Mouse (Mus musculus): ENCODE results near the gene Adamts3. TPM values are rescaled to one million over a fixed set of nuclear protein-coding genes. Genes with fewer than 3 reads are reported as not detected.

Gene Adamts3
- polyA plus RNA-seq, 1 experiment = 0.46 TPM

GRCm38 (mm10) chr5:89678148-89678547 is 205.0 kb downstream of the Adamts3 start:
- Histone ChIP-seq H3K27me3 (ENCODE audit: control insufficient read depth, insufficient read depth, low read length) (no peaks in the 10 kb centered on the region), H3K4me3 (ENCODE audit: low read depth, low read length) (no peak overlapping the region), H3K27ac (ENCODE audit: insufficient read depth, low read depth, low read length) (no peak overlapping the region), H3K4me1 (ENCODE audit: control insufficient read depth, insufficient read depth, insufficient read length, low read length) (no peaks in the 10 kb centered on the region), H3K36me3 (ENCODE audit: control insufficient read depth, insufficient read depth, low read length) (no peaks in the 10 kb centered on the region)
- TF ChIP-seq POLR2A (IDR thresholded peaks at IDR 0.05; ENCODE audit: low read depth, low read length) = no peak
- no peak for TF ChIP-seq CTCF (IDR thresholded peaks at IDR 0.05; ENCODE audit: extremely low read depth, insufficient read length, insufficient replicate concordance, low read depth, low read length)
- 76% methylated on average over 4 of the region's 4 CpGs for WGBS

GRCm38 (mm10) chr5:89674066-89674848 is 208.9 kb downstream of the Adamts3 start:
- Histone ChIP-seq H3K4me1 (ENCODE audit: control insufficient read depth, insufficient read depth, insufficient read length, low read length) (no peaks in the 10 kb centered on the region), H3K27me3 (ENCODE audit: control insufficient read depth, insufficient read depth, low read length) (no peaks in the 10 kb centered on the region), H3K36me3 (ENCODE audit: control insufficient read depth, insufficient read depth, low read length) (no peaks in the 10 kb centered on the region), H3K4me3 (ENCODE audit: low read depth, low read length) (no peak overlapping the region), H3K27ac (ENCODE audit: insufficient read depth, low read depth, low read length) (no peak overlapping the region)
- whole genome bisulfite sequencing = 72% methylated on average over 9 of the region's 9 CpGs
- no peak for TF ChIP-seq POLR2A (IDR thresholded peaks at IDR 0.05; ENCODE audit: low read depth, low read length)
- TF ChIP-seq CTCF (IDR thresholded peaks at IDR 0.05; ENCODE audit: extremely low read depth, insufficient read length, insufficient replicate concordance, low read depth, low read length) = no peak

GRCm38 (mm10) chr5:89672950-89673349 is 210.2 kb downstream of the Adamts3 start:
- Histone ChIP-seq H3K4me3 (ENCODE audit: low read depth, low read length) (no peak overlapping the region), H3K36me3 (ENCODE audit: control insufficient read depth, insufficient read depth, low read length) (no peaks in the 10 kb centered on the region), H3K27me3 (ENCODE audit: control insufficient read depth, insufficient read depth, low read length) (no peaks in the 10 kb centered on the region), H3K27ac (ENCODE audit: insufficient read depth, low read depth, low read length) (no peak overlapping the region), H3K4me1 (ENCODE audit: control insufficient read depth, insufficient read depth, insufficient read length, low read length) (no peaks in the 10 kb centered on the region)
- no peak for TF ChIP-seq POLR2A (IDR thresholded peaks at IDR 0.05; ENCODE audit: low read depth, low read length)
- WGBS = 35% methylated on average over 4 of the region's 4 CpGs

- H3K36me3 ChIP-seq (ENCODE audit: control insufficient read depth, insufficient read depth, low read length) = no peaks in the 10 kb centered on the region
- 39% methylated on average over 1 of the region's 1 CpGs for WGBS
- H3K27ac ChIP-seq (ENCODE audit: insufficient read depth, low read depth, low read length) = no peak overlapping the region
- H3K27me3 ChIP-seq (ENCODE audit: control insufficient read depth, insufficient read depth, low read length) = no peaks in the 10 kb centered on the region
- no peaks in the 10 kb centered on the region for H3K4me1 ChIP-seq (ENCODE audit: control insufficient read depth, insufficient read depth, insufficient read length, low read length)
- H3K4me3 ChIP-seq (ENCODE audit: low read depth, low read length) = no peak overlapping the region
- no peak for TF ChIP-seq POLR2A (IDR thresholded peaks at IDR 0.05; ENCODE audit: low read depth, low read length)
- no peak for TF ChIP-seq CTCF (IDR thresholded peaks at IDR 0.05; ENCODE audit: extremely low read depth, insufficient read length, insufficient replicate concordance, low read depth, low read length)
Measured at GRCm38 (mm10) chr5:89654327-89654726, 228.8 kb downstream of the Adamts3 start.

- Histone ChIP-seq H3K27me3 (ENCODE audit: control insufficient read depth, insufficient read depth, low read length) (no peaks in the 10 kb centered on the region), H3K27ac (ENCODE audit: insufficient read depth, low read depth, low read length) (no peak overlapping the region), H3K4me1 (ENCODE audit: control insufficient read depth, insufficient read depth, insufficient read length, low read length) (no peaks in the 10 kb centered on the region), H3K36me3 (ENCODE audit: control insufficient read depth, insufficient read depth, low read length) (no peaks in the 10 kb centered on the region), H3K4me3 (ENCODE audit: low read depth, low read length) (no peak overlapping the region)
- 30% methylated on average over 2 of the region's 2 CpGs for WGBS
- no peak for TF ChIP-seq CTCF (IDR thresholded peaks at IDR 0.05; ENCODE audit: extremely low read depth, insufficient read length, insufficient replicate concordance, low read depth, low read length)
- TF ChIP-seq POLR2A (IDR thresholded peaks at IDR 0.05; ENCODE audit: low read depth, low read length) = no peak
Measured at GRCm38 (mm10) chr5:89653862-89654261, 229.3 kb downstream of the Adamts3 start.

- Histone ChIP-seq H3K36me3 (ENCODE audit: control insufficient read depth, insufficient read depth, low read length) (no peaks in the 10 kb centered on the region), H3K27ac (ENCODE audit: insufficient read depth, low read depth, low read length) (no peak overlapping the region), H3K27me3 (ENCODE audit: control insufficient read depth, insufficient read depth, low read length) (no peaks in the 10 kb centered on the region), H3K4me1 (ENCODE audit: control insufficient read depth, insufficient read depth, insufficient read length, low read length) (no peaks in the 10 kb centered on the region), H3K4me3 (ENCODE audit: low read depth, low read length) (no peak overlapping the region)
- TF ChIP-seq POLR2A (IDR thresholded peaks at IDR 0.05; ENCODE audit: low read depth, low read length) = no peak
Measured at GRCm38 (mm10) chr5:89646940-89647339, 236.2 kb downstream of the Adamts3 start.

- Histone ChIP-seq H3K4me3 (ENCODE audit: low read depth, low read length) (no peak overlapping the region), H3K27me3 (ENCODE audit: control insufficient read depth, insufficient read depth, low read length) (no peaks in the 10 kb centered on the region), H3K4me1 (ENCODE audit: control insufficient read depth, insufficient read depth, insufficient read length, low read length) (no peaks in the 10 kb centered on the region), H3K27ac (ENCODE audit: insufficient read depth, low read depth, low read length) (no peak overlapping the region), H3K36me3 (ENCODE audit: control insufficient read depth, insufficient read depth, low read length) (no peaks in the 10 kb centered on the region)
- TF ChIP-seq CTCF (IDR thresholded peaks at IDR 0.05; ENCODE audit: extremely low read depth, insufficient read length, insufficient replicate concordance, low read depth, low read length) (no peak), POLR2A (IDR thresholded peaks at IDR 0.05; ENCODE audit: low read depth, low read length) (no peak)
- WGBS = 80% methylated on average over 2 of the region's 2 CpGs
Measured at GRCm38 (mm10) chr5:89635434-89635833, 247.7 kb downstream of the Adamts3 start.

Measured in small intestine, adult 2 months (tissue).